Mouse (Mus musculus) forebrain, embryonic 15.5 days (tissue): ENCODE data around the gene Lnpk. TPM values are rescaled to one million over a fixed set of nuclear protein-coding genes. Genes with fewer than 3 reads are reported as not detected.

Experiments used
- ATAC-seq: fragments of 200-750 bp; cut with Nextera tagmentation; replicated peaks from 2 replicates; pipeline ENCODE4 v1.8.0; 2017; ENCODE audit warnings: mild to moderate bottlenecking, moderate TSS enrichment, moderate library complexity
- H3K27ac ChIP-seq: fragments of 300-500 bp; sonication (generic); replicated peaks from 2 replicates; pipeline ENCODE4 v1.5.1; 2015; ENCODE audit warnings: mild to moderate bottlenecking, inconsistent platforms
- H3K27me3 ChIP-seq: fragments of 300-500 bp; sonication (generic); 2 replicates; pipeline ENCODE4 v1.6.1; 2015; ENCODE audit warnings: inconsistent platforms
- H3K36me3 ChIP-seq: fragments of 300-500 bp; sonication (generic); 2 replicates; pipeline ENCODE4 v1.6.1; 2015; ENCODE audit warnings: mild to moderate bottlenecking, inconsistent platforms
- H3K4me1 ChIP-seq: fragments of 300-500 bp; sonication (generic); 2 replicates; pipeline ENCODE4 v1.6.1; 2015; ENCODE audit warnings: inconsistent platforms
- H3K4me2 ChIP-seq: fragments of 300-500 bp; sonication (generic); replicated peaks from 2 replicates; pipeline ENCODE4 v1.6.1; 2015; ENCODE audit warnings: mild to moderate bottlenecking, inconsistent platforms
- H3K4me3 ChIP-seq: fragments of 300-500 bp; sonication (generic); 2 replicates; pipeline ENCODE4 v1.5.1; 2015; ENCODE audit warnings: mild to moderate bottlenecking, inconsistent platforms
- H3K9ac ChIP-seq: fragments of 300-500 bp; sonication (generic); replicated peaks from 2 replicates; pipeline ENCODE4 v1.6.1; 2015; ENCODE audit warnings: mild to moderate bottlenecking, inconsistent platforms
- H3K9me3 ChIP-seq: fragments of 300-500 bp; sonication (generic); 2 replicates; pipeline ENCODE4 v1.6.1; 2016; ENCODE audit warnings: inconsistent platforms
- WGBS: fragments of 180-500 bp; shearing (Covaris S2); methylation state at CpG from one replicate; pipeline ENCODE4 v1.1.7; 2015; ENCODE audit warnings: mixed read lengths; 5-methylcytosine and 5-hydroxymethylcytosine counted together
- polyA plus RNA-seq: library from polyadenylated mRNA; unstranded; fragments of >200 nt; fragmentation: Nextera tagmentation; extraction: Ambion mirVana; gene quantifications from 2 replicates; pipeline ENCODE4 v1.2.1, GENCODE M21; 2015

The Lnpk gene
- polyA plus RNA-seq, 1 experiment from 2014 or later = 48.3 TPM

GRCm38 (mm10) chr2:74570390-74570789 is 8.8 kb downstream of the Lnpk start:
- Histone ChIP-seq H3K27me3 (no peaks in the 10 kb centered on the region), H3K4me1 (peaks cover 5% of the 10 kb centered on the region; the same call in 1 of the 2 replicates), H3K9ac (no peak overlapping the region), H3K9me3 (no peaks in the 10 kb centered on the region), H3K27ac (no peak overlapping the region), H3K4me2 (no peak overlapping the region), H3K4me3 (no peak overlapping the region), H3K36me3 (0 out of 2 replicates have a peak, but pooled peaks cover 5% of the 10 kb centered on the region)
- ATAC-seq = no peak
- 56% methylated on average over 4 of the region's 4 CpGs for WGBS

GRCm38 (mm10) chr2:74559822-74560221 is 19.4 kb downstream of the Lnpk start:
- Histone ChIP-seq H3K27me3 (no peaks in the 10 kb centered on the region), H3K36me3 (peaks cover 3% of the 10 kb centered on the region; the same call in 1 of the 2 replicates), H3K4me2 (no peak overlapping the region), H3K27ac (no peak overlapping the region), H3K4me3 (no peak overlapping the region), H3K9ac (no peak overlapping the region), H3K9me3 (no peaks in the 10 kb centered on the region), H3K4me1 (no peaks in the 10 kb centered on the region)
- 88% methylated on average over 2 of the region's 2 CpGs for WGBS
- ATAC-seq = no peak

- Histone ChIP-seq H3K4me2 (no peak overlapping the region), H3K4me3 (no peak overlapping the region), H3K27me3 (no peaks in the 10 kb centered on the region), H3K9ac (no peak overlapping the region), H3K4me1 (no peaks in the 10 kb centered on the region), H3K9me3 (no peaks in the 10 kb centered on the region), H3K36me3 (peaks cover 3% of the 10 kb centered on the region; the same call in 1 of the 2 replicates), H3K27ac (no peak overlapping the region)
- 94% methylated on average over 2 of the region's 2 CpGs for WGBS
- ATAC-seq = no peak
Measured at GRCm38 (mm10) chr2:74559092-74559491, 20.1 kb downstream of the Lnpk start.

GRCm38 (mm10) chr2:74557451-74557850 is 21.8 kb downstream of the Lnpk start:
- Histone ChIP-seq H3K27ac (no peak overlapping the region), H3K4me3 (no peak overlapping the region), H3K9me3 (no peaks in the 10 kb centered on the region), H3K4me2 (no peak overlapping the region), H3K27me3 (no peaks in the 10 kb centered on the region), H3K36me3 (peaks cover 13% of the 10 kb centered on the region), H3K4me1 (no peaks in the 10 kb centered on the region), H3K9ac (no peak overlapping the region)
- 84% methylated on average over 2 of the region's 2 CpGs for WGBS
- no peak for ATAC-seq

- no peak overlapping the region for H3K9ac ChIP-seq
- H3K4me2 ChIP-seq = no peak overlapping the region
- H3K27ac ChIP-seq = no peak overlapping the region
- no peaks in the 10 kb centered on the region for H3K9me3 ChIP-seq
- no peaks in the 10 kb centered on the region for H3K27me3 ChIP-seq
- ATAC-seq = no peak
- peaks cover 10% of the 10 kb centered on the region for H3K36me3 ChIP-seq
- no peak overlapping the region for H3K4me3 ChIP-seq
- no peaks in the 10 kb centered on the region for H3K4me1 ChIP-seq
Measured at GRCm38 (mm10) chr2:74551929-74552328, 27.3 kb downstream of the Lnpk start.

- no peak overlapping the region for H3K27ac ChIP-seq
- H3K4me1 ChIP-seq = no peaks in the 10 kb centered on the region
- no peak overlapping the region for H3K4me3 ChIP-seq
- no peaks in the 10 kb centered on the region for H3K27me3 ChIP-seq
- WGBS = 23% methylated on average over 2 of the region's 2 CpGs
- no peaks in the 10 kb centered on the region for H3K9me3 ChIP-seq
- H3K9ac ChIP-seq = no peak overlapping the region
- peaks cover 10% of the 10 kb centered on the region for H3K36me3 ChIP-seq
- H3K4me2 ChIP-seq = no peak overlapping the region
- ATAC-seq = no peak
Measured at GRCm38 (mm10) chr2:74548306-74548705, 30.9 kb downstream of the Lnpk start.

- H3K9me3 ChIP-seq = no peaks in the 10 kb centered on the region
- no peak overlapping the region for H3K4me2 ChIP-seq
- no peak for ATAC-seq
- no peaks in the 10 kb centered on the region for H3K4me1 ChIP-seq
- H3K27me3 ChIP-seq = no peaks in the 10 kb centered on the region
- H3K36me3 ChIP-seq = no peaks in the 10 kb centered on the region
- no peak overlapping the region for H3K4me3 ChIP-seq
- no peak overlapping the region for H3K27ac ChIP-seq
- WGBS = 92% methylated on average over 5 of the region's 5 CpGs
- H3K9ac ChIP-seq = no peak overlapping the region
Measured at GRCm38 (mm10) chr2:74508302-74508701, 70.9 kb downstream of the Lnpk start.

GRCm38 (mm10) chr2:74506439-74506838 is 72.8 kb downstream of the Lnpk start:
- WGBS = 35% methylated on average over 8 of the region's 8 CpGs
- Histone ChIP-seq H3K36me3 (no peaks in the 10 kb centered on the region), H3K4me2 (no peak overlapping the region), H3K27ac (no peak overlapping the region), H3K9me3 (no peaks in the 10 kb centered on the region), H3K9ac (no peak overlapping the region), H3K4me1 (no peaks in the 10 kb centered on the region), H3K27me3 (no peaks in the 10 kb centered on the region), H3K4me3 (no peak overlapping the region)
- ATAC-seq = 0 out of 2 replicates have a peak, but pooled peaks have one; percentile 35

- WGBS = 79% methylated on average over 2 of the region's 2 CpGs
- no peaks in the 10 kb centered on the region for H3K27me3 ChIP-seq
- no peak overlapping the region for H3K27ac ChIP-seq
- H3K36me3 ChIP-seq = no peaks in the 10 kb centered on the region
- no peak for ATAC-seq
- no peaks in the 10 kb centered on the region for H3K4me1 ChIP-seq
- H3K9me3 ChIP-seq = no peaks in the 10 kb centered on the region
- no peak overlapping the region for H3K4me2 ChIP-seq
- no peak overlapping the region for H3K4me3 ChIP-seq
- H3K9ac ChIP-seq = no peak overlapping the region
Measured at GRCm38 (mm10) chr2:74500307-74500706, 78.9 kb downstream of the Lnpk start.

- Histone ChIP-seq H3K4me1 (no peaks in the 10 kb centered on the region), H3K4me2 (no peak overlapping the region), H3K9me3 (no peaks in the 10 kb centered on the region), H3K36me3 (no peaks in the 10 kb centered on the region), H3K27ac (no peak overlapping the region), H3K27me3 (no peaks in the 10 kb centered on the region), H3K9ac (no peak overlapping the region), H3K4me3 (no peak overlapping the region)
- no peak for ATAC-seq
- 58% methylated on average over 5 of the region's 5 CpGs for WGBS
Measured at GRCm38 (mm10) chr2:74497851-74498250, 81.4 kb downstream of the Lnpk start.

GRCm38 (mm10) chr2:74491426-74491825 is 87.8 kb downstream of the Lnpk start:
- Histone ChIP-seq H3K27ac (no peak overlapping the region), H3K4me1 (peaks cover 12% of the 10 kb centered on the region; the same call in 1 of the 2 replicates), H3K4me2 (no peak overlapping the region), H3K4me3 (no peak overlapping the region), H3K36me3 (no peaks in the 10 kb centered on the region), H3K9ac (no peak overlapping the region), H3K27me3 (no peaks in the 10 kb centered on the region), H3K9me3 (no peaks in the 10 kb centered on the region)
- ATAC-seq = no peak
- 53% methylated on average over 13 of the region's 13 CpGs for WGBS

- H3K9me3 ChIP-seq = no peaks in the 10 kb centered on the region
- no peak overlapping the region for H3K4me3 ChIP-seq
- no peak overlapping the region for H3K9ac ChIP-seq
- H3K27ac ChIP-seq = no peak overlapping the region
- H3K4me1 ChIP-seq = peaks cover 12% of the 10 kb centered on the region; the same call in 1 of the 2 replicates
- no peaks in the 10 kb centered on the region for H3K36me3 ChIP-seq
- WGBS = 73% methylated on average over 1 of the region's 1 CpGs
- ATAC-seq = no peak
- H3K4me2 ChIP-seq = no peak overlapping the region
- H3K27me3 ChIP-seq = no peaks in the 10 kb centered on the region
Measured at GRCm38 (mm10) chr2:74490186-74490585, 89.0 kb downstream of the Lnpk start.

GRCm38 (mm10) chr2:74488443-74488842 is 90.8 kb downstream of the Lnpk start:
- no peak overlapping the region for H3K4me3 ChIP-seq
- 27% methylated on average over 7 of the region's 7 CpGs for WGBS
- no peaks in the 10 kb centered on the region for H3K9me3 ChIP-seq
- peaks cover 12% of the 10 kb centered on the region; the same call in 1 of the 2 replicates for H3K4me1 ChIP-seq
- no peak overlapping the region for H3K9ac ChIP-seq
- no peak overlapping the region for H3K4me2 ChIP-seq
- no peak overlapping the region for H3K27ac ChIP-seq
- H3K27me3 ChIP-seq = no peaks in the 10 kb centered on the region
- ATAC-seq = peak; percentile 57; the same call in 1 of the 2 replicates
- H3K36me3 ChIP-seq = no peaks in the 10 kb centered on the region
